Mouse (Mus musculus): ENCODE data around the gene Pdcd4.

DNA sequence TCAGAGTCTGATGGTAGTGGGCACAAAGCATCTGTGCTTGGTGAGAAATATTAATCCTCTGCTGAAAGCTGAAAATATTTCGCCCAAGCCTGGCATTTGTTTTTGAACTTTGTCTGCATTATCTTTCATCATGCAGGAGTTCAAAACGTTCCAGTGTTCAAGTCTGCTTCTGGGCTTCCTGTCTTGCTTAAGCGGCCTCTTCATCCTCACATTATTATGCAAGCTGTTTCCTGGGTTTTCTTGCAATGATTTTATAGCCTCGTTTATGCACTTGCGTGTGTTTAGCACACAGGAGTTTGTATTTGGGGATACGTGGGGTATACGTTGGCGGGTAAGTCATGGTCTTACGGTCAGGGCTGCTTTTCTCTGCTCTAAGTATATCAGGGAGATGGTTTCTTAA lies 3.7 kb upstream of the Pdcd4 start:
- no peak for TF ChIP-seq CTCF (IDR thresholded peaks at IDR 0.05; ENCODE audit: insufficient read depth, low read length)
- no peak for TF ChIP-seq POLR2A (IDR thresholded peaks at IDR 0.05; ENCODE audit: borderline replicate concordance, extremely low read depth, low read depth, low read length)
